Mouse (Mus musculus) myocyte (in vitro differentiated cells): ENCODE measurements at regions not wholly inside any gene's neighbourhood (a gene's known extent, or its start where the extent isn't known, plus 50 kb on each side); places are given as distances from the start of the nearest gene placed in this dataset.

Experiments used
- MAX ChIP-seq: IDR thresholded peaks from one replicate; pipeline ENCODE4 v1.6.1; 2011; ENCODE audit warnings: low read depth, mild to moderate bottlenecking, control low read depth
- MYOD1 ChIP-seq, 3 experiments: IDR thresholded peaks; one replicate each; pipeline ENCODE4 v1.6.1; 2011; ENCODE audit warnings: control low read depth in 2 of 3, low read depth in 2 of 3, mild to moderate bottlenecking in 2 of 3, moderate library complexity in 1 of 3; ENCODE audit not compliant: insufficient read length in 2 of 3, control insufficient read depth in 1 of 3
- POLR2A ChIP-seq: IDR thresholded peaks from one replicate; pipeline ENCODE4 v1.6.1; 2011; ENCODE audit warnings: low read depth, mild to moderate bottlenecking, control low read depth, moderate library complexity; ENCODE audit not compliant: insufficient read length
- SRF ChIP-seq: IDR thresholded peaks from one replicate; pipeline ENCODE4 v1.6.1; 2011; ENCODE audit warnings: low read depth; ENCODE audit not compliant: control insufficient read depth, insufficient read length
- USF1 ChIP-seq: IDR thresholded peaks from one replicate; pipeline ENCODE4 v1.6.1; 2011; ENCODE audit warnings: low read depth, mild to moderate bottlenecking, control low read depth, moderate library complexity

GRCm38 (mm10) chr3:133627116-133627844 lies 82.3 kb upstream of the Tet2 start:
- TF ChIP-seq POLR2A (no peak), MYOD1 (IDR thresholded peaks at IDR 0.05; ENCODE audit: control insufficient read depth in 1 of 3, insufficient read length in 2 of 3, low read depth in 2 of 3) (no peak), USF1 (no peak), MAX (no peak), SRF (no peak)
